ENCODE assay signal across 8 mouse cellular contexts in the genomic region with DNA sequence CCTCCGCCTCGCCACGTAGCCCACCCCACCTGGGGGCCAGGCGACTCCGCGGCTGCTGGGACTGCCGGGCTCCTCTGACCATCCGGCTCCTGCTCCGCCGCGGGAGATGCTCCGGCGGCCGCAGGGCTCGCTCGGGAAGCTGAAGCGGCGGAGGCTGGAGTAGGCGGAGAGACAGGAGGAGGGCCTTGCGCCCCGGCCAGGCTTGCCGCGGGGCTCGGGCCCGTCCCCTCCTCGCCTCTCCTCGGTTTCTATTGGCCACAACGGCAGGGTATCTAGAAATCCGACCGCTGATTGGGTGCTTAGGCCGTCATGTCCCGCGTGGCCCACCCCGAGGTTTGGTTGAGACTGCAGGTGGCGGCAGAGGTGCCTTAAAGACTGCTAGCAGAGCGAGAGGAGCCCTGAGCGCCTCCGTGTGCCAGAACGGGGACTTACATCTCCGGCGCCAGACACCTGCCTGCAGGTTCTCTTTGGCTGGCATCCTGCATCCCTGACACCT. TPM values are rescaled to one million over a fixed set of nuclear protein-coding genes. Genes with fewer than 3 reads are reported as not detected.
DNase-seq lines count a peak whose midpoint lies in the region; ATAC-seq and TF ChIP-seq lines count a peak whose summit lies in the region.

A gene (minus strand): TSS at position 174 of the 496 bp plus-strand sequence.

- peak; percentile 100 for ATAC-seq in embryonic facial prominence, embryonic 15.5 days (ENCODE audit: insufficient number of reproducible peaks, low FRiP score, low TSS enrichment, low read depth)
- peak; percentile 100 for ATAC-seq in limb, embryonic 14.5 days (ENCODE audit: low FRiP score, low read depth)
- ATAC-seq in midbrain, postnatal 0 days (ENCODE audit: low FRiP score) = peak; percentile 99

- peak; percentile 82 for TF ChIP-seq CTCF in bone marrow, adult 2 months (IDR thresholded peaks at IDR 0.05; ENCODE audit: control insufficient read depth, insufficient read depth, low read length)
- peak; percentile 92 for TF ChIP-seq CTCF in midbrain, postnatal 0 days (IDR thresholded peaks at IDR 0.05)

- H3K27me3 ChIP-seq in embryonic facial prominence, embryonic 15.5 days = no peaks in the 10 kb centered on the region
- H3K27me3 ChIP-seq in limb, embryonic 14.5 days (ENCODE audit: control insufficient read depth, insufficient read depth, low read length) = no peaks in the 10 kb centered on the region
- no peaks in the 10 kb centered on the region for H3K27me3 ChIP-seq in midbrain, postnatal 0 days (ENCODE audit: insufficient read depth, low read length)

- peak within 1 kb of the TSS; percentile 84 for H3K4me3 ChIP-seq in bone marrow, adult 2 months (replicated peaks; ENCODE audit: control insufficient read depth, low read depth, low read length)
- peak within 1 kb of the TSS; percentile 99 for H3K4me3 ChIP-seq in embryonic facial prominence, embryonic 15.5 days (replicated peaks)
- H3K4me3 ChIP-seq in limb, embryonic 14.5 days (replicated peaks; ENCODE audit: low read length) = peak within 1 kb of the TSS; percentile 68
- H3K4me3 ChIP-seq in midbrain, postnatal 0 days (ENCODE audit: low read depth, low read length) = peak within 1 kb of the TSS; percentile 98

- peak within 1 kb of the TSS; percentile 54; the same call in 1 of the 2 replicates for H3K27ac ChIP-seq in bone marrow, adult 2 months (ENCODE audit: control insufficient read depth, insufficient read depth, low read depth, low read length, poor library complexity)
- peak within 1 kb of the TSS; percentile 97 for H3K27ac ChIP-seq in embryonic facial prominence, embryonic 15.5 days (replicated peaks)
- H3K27ac ChIP-seq in limb, embryonic 14.5 days (replicated peaks; ENCODE audit: low read depth, low read length) = peak within 1 kb of the TSS; percentile 95
- peak within 1 kb of the TSS; percentile 98 for H3K27ac ChIP-seq in midbrain, postnatal 0 days (ENCODE audit: low read depth, low read length)

- H3K9ac ChIP-seq in embryonic facial prominence, embryonic 15.5 days = peak within 1 kb of the TSS; percentile 79
- peak within 1 kb of the TSS; percentile 91 for H3K9ac ChIP-seq in limb, embryonic 14.5 days (ENCODE audit: low read depth, low read length, severe bottlenecking)
- peak within 1 kb of the TSS; percentile 99 for H3K9ac ChIP-seq in midbrain, postnatal 0 days (replicated peaks; ENCODE audit: low read length, poor library complexity, severe bottlenecking)

- TF ChIP-seq POLR2A in bone marrow, adult 2 months (IDR thresholded peaks at IDR 0.05; ENCODE audit: borderline replicate concordance, control insufficient read depth, low read depth, low read length) = peak; percentile 45; the same call in 1 of the 2 replicates
- TF ChIP-seq POLR2A in limb, embryonic 14.5 days (IDR thresholded peaks at IDR 0.05; ENCODE audit: borderline replicate concordance, extremely low read depth, insufficient read depth, insufficient read length) = 0 out of 2 replicates have a peak, but pooled peaks have one; percentile 69

- H3K4me2 ChIP-seq in embryonic facial prominence, embryonic 15.5 days (replicated peaks) = peak within 1 kb of the TSS; percentile 77
- H3K4me2 ChIP-seq in limb, embryonic 14.5 days (replicated peaks; ENCODE audit: low read depth, low read length, severe bottlenecking) = peak within 1 kb of the TSS; percentile 79
- peak within 1 kb of the TSS; percentile 68 for H3K4me2 ChIP-seq in midbrain, postnatal 0 days (ENCODE audit: low read depth, low read length, poor library complexity, severe bottlenecking)

- H3K4me1 ChIP-seq in bone marrow, adult 2 months (ENCODE audit: control insufficient read depth, insufficient read depth, low read length) = no peaks in the 10 kb centered on the region
- peaks cover 17% of the 10 kb centered on the region for H3K4me1 ChIP-seq in embryonic facial prominence, embryonic 15.5 days
- peaks cover 8% of the 10 kb centered on the region; the same call in 1 of the 2 replicates for H3K4me1 ChIP-seq in limb, embryonic 14.5 days (ENCODE audit: control insufficient read depth, insufficient read depth, low read length)
- H3K4me1 ChIP-seq in midbrain, postnatal 0 days (ENCODE audit: insufficient read depth, low read length) = peaks cover 5% of the 10 kb centered on the region; the same call in 1 of the 2 replicates

- H3K9me3 ChIP-seq in embryonic facial prominence, embryonic 15.5 days (replicated peaks) = no peaks in the 10 kb centered on the region
- H3K9me3 ChIP-seq in limb, embryonic 14.5 days (ENCODE audit: control insufficient read depth, low read length) = no peaks in the 10 kb centered on the region
- no peaks in the 10 kb centered on the region for H3K9me3 ChIP-seq in midbrain, postnatal 0 days (ENCODE audit: low read length)

- WGBS in bone marrow, adult 2 months = under 1% methylated on average over 38 of the region's 41 CpGs
- WGBS in embryonic facial prominence, embryonic 15.5 days = 0% methylated on average over 41 of the region's 41 CpGs
- WGBS in limb, embryonic 14.5 days = 0% methylated on average over 30 of the region's 41 CpGs
- under 1% methylated on average over 38 of the region's 41 CpGs for WGBS in midbrain, postnatal 0 days

- 0 out of 2 replicates have a peak, but pooled peaks cover 14% of the 10 kb centered on the region for H3K36me3 ChIP-seq in embryonic facial prominence, embryonic 15.5 days
- 0 out of 2 replicates have a peak, but pooled peaks cover 8% of the 10 kb centered on the region for H3K36me3 ChIP-seq in limb, embryonic 14.5 days (ENCODE audit: control insufficient read depth, insufficient read depth, low read length)
- H3K36me3 ChIP-seq in midbrain, postnatal 0 days (ENCODE audit: insufficient read depth, low read length) = 0 out of 2 replicates have a peak, but pooled peaks cover 3% of the 10 kb centered on the region

- DNase-seq in 416B (ENCODE audit: low read depth) = peak; percentile 98
- peak; percentile 97 for DNase-seq in heart, adult 8-10 months (ENCODE audit: low spot score)
- DNase-seq in kidney, adult 9 months = peak; percentile 100
- peak; percentile 99 for DNase-seq in limb, embryonic 14.5 days (ENCODE audit: low spot score)
- DNase-seq in midbrain, postnatal 0 days (ENCODE audit: low spot score) = peak; percentile 99
- DNase-seq in spleen, postnatal 14 days (ENCODE audit: low spot score in 2 of 2) = peak; percentile 94 to 95

RNA-seq across cellular contexts. Expression of the gene that starts here (rescaled TPM):
- 5.9 and 7.1 TPM in 2 replicates for polyA plus RNA-seq in bone marrow, adult 2 months (2011; ENCODE audit: insufficient read depth, insufficient read length, low replicate concordance, missing spikeins)
- 12.3 and 12.5 TPM in 2 replicates for polyA plus RNA-seq in embryonic facial prominence, embryonic 15.5 days (2015; fragmentation: Nextera tagmentation; extraction: Ambion mirVana)
- total RNA-seq in heart, adult 8-10 months (2022) = 1 to 10 TPM; 4.2 to 5.2 (median 4.3) TPM
- 14.7 and 15.3 TPM in 2 replicates for polyA plus RNA-seq in limb, embryonic 14.5 days (2012; rRNA removed)
- 12.1 and 13.4 TPM in 2 replicates for polyA plus RNA-seq in limb, embryonic 14.5 days (2014; fragmentation: Nextera tagmentation; extraction: Ambion mirVana)
- total RNA-seq in midbrain, postnatal 0 days (2014; rRNA removed) = 59.5 and 78.3 TPM in 2 replicates
- 12.1 and 13.8 TPM in 2 replicates for polyA plus RNA-seq in midbrain, postnatal 0 days (2015; fragmentation: Nextera tagmentation; extraction: Ambion mirVana)

Comparison
In these comparisons a context has a peak if more than half of its experiments do, and no peak if none do; other contexts are left out.
1. Peak in every context shown above with its lines: DNase-seq, ATAC-seq, H3K4me3 ChIP-seq and H3K27ac ChIP-seq.